Mouse (Mus musculus) frontal cortex, postnatal 25 days (tissue): ENCODE results near the gene Nup205.
"Not testable (repeated sequence)": the region's sequence is repeated elsewhere in the genome, so short reads cannot be mapped to it uniquely, and the experiment has no call there.

Experiments
- DNase-seq, 2 experiments: peaks; one replicate each; pipeline ENCODE4 v3.0.0; 2022; ENCODE audit warnings: low spot score in 2 of 2

Gene Nup205

DNA sequence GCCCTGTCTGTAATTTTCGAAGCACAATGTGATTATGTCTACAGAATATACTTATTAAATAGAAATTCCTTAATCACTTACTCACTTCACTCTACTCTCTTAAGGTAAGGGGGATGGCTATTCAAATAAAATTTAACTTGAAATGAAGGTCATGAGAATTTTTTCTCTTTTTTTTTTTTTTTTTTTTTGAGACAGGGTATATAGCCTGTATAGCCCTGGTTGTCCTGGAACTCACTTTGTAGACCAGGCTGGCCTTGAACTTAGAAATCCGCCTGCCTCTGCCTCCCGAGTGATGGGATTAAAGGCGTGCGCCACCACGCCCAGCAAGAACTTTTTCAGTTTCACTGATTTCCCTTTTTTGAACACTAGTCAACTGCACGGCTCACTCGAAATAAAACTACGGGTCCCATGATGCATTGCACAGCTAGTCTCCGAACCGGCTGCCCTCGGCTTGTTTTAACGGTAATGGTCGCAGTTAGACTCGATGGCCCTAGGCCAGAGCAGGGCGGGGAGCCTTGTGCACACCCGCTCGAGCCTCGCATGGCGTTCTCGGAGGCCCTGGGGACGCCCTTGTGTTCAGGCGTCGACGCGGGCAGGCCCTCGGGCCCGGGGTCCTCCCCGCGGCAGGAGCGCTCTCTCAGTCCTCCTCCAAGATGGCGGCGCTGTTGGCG is at the start of gene Nup205:
Gene Nup205, plus strand, starts transcription at position 443 of the 671 bp plus-strand sequence.
- peak; percentile 69 to 76 for DNase-seq

DNA sequence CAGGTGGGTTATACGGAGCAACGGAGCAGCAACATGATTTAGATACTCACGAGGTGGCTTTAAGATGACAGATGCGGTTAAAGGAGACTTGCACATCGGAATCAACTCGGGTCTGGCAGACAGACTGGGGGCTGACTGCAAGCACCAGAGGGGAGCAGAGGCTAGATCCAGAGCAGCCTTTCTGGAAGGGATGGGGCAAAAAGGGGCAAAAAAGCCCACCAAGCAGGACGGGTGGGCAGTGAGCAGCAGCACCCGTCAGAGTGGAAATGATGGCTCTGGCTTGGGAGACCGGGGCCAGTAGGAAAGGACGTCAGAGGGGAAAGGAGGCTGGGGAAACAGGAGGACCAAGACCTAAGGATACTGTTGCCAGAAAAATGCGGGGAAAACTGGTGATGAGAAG is 44.4 kb upstream of the Nup205 start:
- DNase-seq, result peak in 1 of 2 experiments; percentile 4

DNA sequence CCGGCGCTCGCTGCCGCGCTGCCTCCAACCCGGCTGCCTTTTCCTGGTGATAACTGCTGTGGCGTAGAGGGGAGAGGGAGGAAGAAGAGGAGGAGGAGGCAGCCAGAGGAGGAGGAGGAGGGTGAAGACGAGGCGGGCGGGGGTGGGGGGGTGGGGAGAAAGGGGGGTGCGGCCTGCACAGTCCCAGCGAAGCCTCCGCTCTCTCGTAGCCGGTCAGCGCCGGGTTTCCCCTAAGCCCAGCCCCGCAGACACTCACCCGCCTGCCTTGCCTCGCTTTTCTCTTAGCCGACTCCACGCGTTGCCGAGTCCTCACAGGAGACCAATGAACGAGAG is 44.0 kb upstream of the Nup205 start:
- DNase-seq, result no peak

DNA sequence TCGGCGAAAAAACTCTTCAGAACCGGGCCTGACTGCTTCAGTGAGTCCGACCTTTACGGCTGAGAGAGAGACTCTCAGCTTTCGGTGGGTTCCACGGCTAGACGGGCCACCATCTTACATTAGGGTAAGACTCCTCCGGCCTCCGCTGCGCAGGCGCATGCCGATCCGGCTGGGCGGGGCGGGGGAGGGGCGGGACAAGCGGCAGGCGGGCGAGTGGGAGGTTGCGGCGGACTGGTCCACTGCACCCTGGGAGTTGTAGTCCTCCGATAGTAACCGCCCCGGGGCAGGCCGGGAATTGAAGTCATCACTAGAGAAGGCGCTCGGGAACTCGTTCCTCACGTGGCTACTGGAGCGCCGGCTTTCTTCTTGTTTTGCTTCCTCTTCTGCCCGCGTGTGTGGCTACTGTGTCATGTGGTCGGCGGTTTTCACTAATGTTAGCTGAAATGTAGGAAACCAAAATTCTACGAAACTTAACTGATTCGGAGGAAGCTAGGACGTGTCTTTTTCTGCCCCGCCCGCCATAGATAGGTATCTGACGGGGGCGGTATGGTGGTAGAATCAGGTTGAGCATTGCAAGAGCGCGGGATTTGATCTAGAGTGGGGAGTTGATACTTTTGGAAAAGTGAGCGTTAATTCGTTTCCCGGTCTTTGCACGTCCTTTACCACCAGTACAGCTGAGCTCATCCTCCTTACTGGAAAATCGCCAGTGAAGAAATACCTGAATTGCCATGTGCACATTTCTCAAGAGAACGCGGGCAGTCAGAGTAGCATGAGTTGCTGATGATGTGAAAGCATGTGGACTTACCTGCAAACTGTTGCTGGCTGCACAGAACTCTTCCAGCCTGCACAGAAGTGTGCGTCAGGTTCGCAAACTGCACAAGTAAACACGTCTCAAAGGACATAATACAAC is 43.4 kb upstream of the Nup205 start, which contains the start of gene Cnot4:
Gene Cnot4, minus strand, starts transcription at position 146 of the 910 bp plus-strand sequence.
- peak; percentile 96 to 97 for DNase-seq

DNA sequence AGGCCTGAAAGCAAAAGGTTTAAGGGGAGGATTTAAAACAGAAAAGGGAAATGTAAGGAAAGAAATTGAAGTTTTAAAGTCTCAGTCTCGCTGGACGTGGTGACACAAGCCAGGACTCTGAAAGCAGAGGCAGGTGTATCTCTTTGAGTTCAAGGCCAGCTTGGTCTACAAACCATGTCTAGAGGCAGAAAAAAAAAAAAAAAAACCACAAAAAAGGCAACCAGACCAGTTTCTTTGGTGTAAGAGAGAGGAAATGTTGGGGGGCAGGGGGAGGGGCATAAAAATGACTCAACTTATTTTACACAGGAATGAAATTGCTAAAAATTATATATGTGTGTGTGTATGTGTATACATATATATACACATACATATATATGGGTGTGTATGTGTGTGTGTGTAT is 42.4 kb upstream of the Nup205 start:
- DNase-seq, result no peak

DNA sequence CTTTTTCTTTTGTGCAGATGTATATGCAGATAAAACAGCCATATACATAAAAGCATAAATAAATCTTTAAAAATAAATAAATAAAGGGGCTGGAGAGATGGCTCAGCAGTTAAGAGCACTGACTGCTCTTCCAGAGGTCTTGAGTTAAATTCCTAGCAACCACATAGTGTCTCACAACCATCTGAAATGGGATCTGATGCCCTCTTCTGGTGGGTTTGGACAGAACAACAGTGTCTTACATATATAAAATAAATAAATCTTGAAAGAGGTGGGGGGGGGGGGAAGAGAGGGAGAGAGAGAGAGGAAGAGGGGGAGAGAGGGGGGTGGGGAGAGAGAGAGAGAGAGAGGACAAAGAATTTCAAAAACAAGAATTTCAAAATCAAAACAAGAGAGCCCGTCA is 36.9 kb upstream of the Nup205 start:
- DNase-seq, result no peak

DNA sequence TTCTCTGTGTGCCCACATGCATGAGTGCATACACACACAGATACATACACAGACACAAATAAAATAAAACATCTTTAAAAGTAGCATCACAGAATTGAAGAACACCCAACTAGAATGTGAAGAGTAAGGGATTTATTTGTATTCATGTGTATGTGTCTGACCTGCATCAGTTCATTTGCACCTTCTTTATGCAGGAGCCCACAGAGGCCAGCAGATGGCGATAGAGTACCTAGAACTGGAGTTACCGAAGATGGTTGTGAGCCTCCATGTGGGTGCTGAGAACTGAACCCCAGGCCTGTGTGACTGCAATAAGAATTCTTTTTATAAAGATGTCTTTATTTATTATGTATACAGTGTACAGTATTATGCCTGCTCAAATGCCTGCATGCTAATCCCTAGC is 31.7 kb upstream of the Nup205 start:
- no peak for DNase-seq

DNA sequence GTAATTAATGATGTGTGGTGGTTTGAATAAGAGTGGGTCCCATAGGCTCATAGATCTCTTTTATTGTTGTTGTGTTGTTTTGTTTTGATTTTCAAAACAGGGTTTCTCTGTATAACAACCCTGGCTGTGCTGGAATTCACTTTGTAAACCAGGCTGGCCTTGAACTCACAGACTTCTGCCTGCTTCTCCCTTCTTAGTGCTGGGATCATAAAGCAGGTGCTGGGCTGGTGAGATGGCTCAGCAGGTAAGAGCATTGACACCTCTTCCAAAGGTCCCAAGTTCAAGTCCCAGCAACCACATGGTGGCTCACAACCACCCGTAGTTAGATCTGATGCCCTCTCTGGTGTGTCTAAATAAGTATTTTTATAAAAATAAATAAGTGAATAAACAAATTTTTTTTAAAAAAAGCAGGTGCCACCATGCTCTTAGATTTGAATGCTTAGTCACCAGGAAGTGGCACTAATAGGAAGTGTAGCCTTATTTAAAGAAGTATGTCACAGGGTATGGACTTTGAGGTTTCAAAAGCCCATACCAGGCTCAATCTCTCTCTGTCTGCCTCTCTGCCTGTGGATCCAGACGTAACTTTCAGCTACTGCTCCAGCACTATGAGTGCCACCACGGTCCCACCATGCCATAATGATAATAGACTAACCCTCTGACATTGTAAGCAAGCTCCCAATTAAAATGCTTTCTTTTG is 29.3 kb upstream of the Nup205 start:
- no peak for DNase-seq

DNA sequence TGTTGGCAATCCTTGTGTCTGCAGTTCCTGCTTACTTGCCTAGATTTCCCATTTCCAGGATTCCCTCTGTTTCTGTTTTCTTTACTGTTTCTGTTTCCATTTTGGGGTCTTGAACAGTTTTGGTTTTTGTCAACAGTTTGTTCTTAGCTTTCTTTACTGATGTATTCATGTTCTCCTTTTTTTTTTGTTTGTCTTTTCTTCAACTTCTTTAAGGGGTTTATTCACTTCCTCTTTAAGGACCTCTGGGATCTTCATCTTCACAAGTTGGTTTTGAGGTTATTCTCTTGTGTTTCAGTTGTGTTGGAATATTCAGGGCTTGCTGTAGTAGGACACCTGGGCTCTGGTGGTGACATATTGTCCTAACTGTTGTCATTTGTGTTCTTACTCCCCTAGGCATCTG is 22.7 kb upstream of the Nup205 start:
- no peak for DNase-seq

DNA sequence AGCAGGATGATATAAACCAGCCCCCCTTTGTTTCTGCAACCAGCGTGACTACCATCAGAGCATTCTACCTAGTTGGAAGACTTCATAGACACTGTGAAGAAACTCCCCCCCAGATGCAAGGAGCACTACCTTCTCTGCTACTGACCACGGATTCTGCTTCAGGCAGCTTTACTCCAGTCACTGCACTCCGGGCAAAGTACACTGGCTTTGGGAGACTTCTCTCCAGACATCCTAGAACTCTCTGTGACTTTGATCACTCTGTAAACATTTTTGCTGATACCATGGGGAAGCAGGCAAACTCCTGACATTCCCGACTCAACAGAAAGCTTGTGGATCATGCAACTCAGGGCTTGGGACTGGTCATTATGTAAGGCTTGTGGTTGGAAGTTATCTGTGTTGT is 8.0 kb upstream of the Nup205 start:
- DNase-seq, result no peak

DNA sequence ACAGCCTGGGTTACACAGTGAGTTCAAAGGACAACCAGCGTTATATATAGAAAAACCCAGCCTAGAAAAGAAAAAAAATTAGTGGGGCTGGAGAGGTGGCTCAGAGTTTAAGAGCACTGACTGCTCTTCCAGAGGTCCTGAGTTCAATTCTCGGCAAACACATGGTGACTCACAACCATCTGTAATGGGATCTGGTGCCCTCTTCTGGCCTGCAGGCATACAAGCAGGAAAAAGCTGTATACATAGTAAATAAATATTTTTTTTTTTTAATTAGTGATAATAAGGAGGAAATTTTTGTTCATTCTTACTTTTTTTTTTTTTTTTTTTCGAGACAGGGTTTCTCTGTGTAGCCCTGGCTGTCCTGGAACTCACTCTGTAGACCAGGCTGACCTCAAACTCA is 5.2 kb upstream of the Nup205 start:
- DNase-seq, result not testable (repeated sequence)

DNA sequence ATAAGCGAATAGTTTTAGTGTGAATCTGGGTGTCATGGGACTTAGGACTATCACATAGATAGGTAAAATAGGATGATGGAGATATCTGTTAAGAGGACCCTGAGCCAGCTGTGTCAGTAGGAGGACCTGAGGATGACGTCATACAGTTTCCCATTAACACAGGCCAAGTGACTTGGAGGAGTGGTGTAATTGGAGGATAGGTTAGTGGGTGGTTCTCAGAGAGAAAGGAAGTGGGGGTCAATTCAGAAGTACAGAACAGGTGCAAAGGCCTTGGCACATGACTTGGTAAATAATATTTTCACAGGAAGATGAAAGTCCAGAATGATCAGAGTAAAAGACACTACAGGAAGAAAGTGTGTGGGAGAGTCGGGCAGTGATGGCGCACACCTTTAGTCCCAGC is 4.0 kb upstream of the Nup205 start:
- no peak for DNase-seq

DNA sequence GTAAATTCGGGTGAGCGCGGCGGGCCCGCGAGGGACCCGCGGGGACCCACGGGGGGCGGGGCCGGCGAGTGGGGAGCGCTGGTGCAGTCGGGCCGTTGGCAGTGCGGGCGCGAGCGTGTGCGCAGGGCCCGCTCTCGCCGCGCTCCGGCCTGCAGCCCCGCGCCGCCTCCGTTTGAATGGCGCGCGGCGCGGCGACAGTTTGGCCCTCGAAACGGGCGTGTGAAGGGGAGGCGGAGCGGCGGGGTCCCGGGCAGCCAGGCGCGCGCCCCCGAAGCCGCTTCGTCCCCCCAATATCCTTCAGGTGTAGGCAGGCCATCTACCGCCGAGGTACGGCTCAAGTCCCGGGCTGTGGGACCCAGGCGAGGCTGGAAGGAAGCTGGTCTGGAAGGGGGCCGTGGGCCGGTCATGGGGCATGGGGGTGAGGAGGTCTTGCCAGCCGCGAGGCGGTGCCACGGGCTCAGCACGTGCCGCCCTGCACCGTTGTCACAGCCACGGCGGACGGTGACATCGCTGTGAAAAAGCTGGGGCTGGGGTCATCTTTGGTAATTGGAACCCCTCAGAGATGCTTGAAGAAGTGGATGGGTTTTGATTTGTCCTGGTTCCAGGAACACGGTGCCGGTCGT is 540 bp downstream of the Nup205 start:
- DNase-seq, result no peak

DNA sequence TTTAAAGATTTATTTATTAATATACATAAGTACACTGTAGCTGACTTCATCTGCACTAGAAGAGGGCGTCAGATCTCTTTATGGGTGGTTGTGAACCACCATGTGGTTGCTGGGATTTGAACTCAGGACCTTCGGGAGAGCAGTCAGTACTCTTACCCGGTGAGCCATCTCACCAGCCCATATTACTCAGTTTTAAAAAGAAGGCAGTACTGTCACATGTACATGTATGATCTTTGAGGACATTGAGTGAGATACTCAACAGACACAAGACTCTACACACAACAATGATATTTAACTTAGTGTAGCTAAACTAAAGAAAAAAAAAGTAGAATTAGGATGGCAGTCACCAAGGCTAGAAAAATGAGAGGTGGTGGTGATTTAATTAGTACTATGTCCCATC is 2.1 kb downstream of the Nup205 start:
- not testable (repeated sequence) for DNase-seq

DNA sequence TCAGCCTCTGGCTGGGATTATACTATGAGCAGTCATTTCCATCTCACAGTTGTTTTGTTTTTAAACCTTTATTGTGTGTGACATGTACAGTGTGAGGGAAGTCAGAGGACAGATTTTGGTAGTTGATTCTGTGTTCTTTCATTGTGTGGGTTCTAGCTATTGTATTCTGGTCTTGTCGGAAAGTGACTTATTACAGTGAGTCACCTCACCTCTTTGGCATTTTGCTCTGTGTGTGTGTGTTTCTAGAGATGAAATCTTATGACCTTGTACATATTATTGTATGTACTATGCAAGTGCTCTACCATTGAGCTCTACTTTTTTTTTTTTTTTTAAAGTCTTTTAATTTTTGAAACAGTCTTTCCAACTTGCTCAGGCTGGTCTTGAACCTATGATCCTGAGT is 7.6 kb downstream of the Nup205 start:
- no peak for DNase-seq

DNA sequence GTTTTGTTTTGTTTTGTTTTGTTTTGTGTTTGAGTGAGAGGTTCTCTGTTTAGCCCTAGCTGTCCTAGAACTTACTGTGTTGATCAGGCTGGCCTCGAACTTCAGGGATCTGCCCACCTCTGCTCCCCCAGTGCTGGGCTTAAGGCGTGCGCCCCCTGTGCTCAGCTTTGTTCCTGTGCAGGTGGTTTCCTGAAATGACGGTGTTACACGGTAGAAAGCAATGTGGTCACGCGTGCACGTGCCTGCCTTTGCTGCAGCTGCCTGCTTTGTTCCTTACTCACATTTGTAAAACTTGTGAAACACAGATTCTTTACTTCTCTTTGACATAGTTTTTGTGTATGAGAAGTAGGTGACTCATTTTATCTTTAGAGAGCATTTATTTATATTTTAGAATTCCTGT is 14.0 kb downstream of the Nup205 start:
- no peak for DNase-seq

DNA sequence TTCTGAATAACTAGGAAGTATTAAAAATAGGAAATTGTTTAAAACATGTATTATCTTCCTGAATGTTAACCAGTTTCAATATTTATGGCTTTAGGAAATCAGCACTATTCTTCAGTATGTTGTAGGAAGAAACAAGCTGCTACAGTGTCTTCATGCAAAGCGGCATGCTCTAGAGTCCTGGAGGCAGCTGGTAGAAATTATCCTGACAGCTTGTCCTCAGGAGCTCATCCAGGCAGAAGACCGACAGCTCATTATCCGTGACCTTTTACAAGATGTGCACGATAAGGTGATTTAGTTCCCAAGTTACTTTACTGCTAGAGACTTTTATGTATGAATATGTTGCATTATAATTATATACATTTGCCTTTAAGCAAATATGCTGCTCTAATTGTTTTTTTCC is 48.5 kb downstream of the Nup205 start:
- no peak for DNase-seq

DNA sequence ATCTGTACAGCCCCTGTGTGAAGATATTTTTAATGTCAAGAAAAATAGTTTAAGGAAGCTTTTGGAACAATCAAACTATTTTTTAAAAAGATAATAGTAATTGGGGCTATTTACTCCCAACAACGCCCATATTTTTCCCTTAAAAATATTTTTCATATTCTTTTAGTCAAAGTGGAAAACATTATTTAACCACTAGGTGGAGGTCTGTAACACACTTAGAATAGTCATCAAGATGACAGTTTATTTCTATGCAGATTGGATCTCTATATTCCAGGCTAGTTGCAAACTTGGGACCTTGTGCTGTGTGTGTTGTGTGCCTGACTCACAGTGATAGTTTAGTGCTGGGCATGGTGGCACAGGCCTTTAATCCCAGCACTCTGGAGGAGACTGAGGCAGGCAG is 52.2 kb downstream of the Nup205 start:
- no peak for DNase-seq

DNA sequence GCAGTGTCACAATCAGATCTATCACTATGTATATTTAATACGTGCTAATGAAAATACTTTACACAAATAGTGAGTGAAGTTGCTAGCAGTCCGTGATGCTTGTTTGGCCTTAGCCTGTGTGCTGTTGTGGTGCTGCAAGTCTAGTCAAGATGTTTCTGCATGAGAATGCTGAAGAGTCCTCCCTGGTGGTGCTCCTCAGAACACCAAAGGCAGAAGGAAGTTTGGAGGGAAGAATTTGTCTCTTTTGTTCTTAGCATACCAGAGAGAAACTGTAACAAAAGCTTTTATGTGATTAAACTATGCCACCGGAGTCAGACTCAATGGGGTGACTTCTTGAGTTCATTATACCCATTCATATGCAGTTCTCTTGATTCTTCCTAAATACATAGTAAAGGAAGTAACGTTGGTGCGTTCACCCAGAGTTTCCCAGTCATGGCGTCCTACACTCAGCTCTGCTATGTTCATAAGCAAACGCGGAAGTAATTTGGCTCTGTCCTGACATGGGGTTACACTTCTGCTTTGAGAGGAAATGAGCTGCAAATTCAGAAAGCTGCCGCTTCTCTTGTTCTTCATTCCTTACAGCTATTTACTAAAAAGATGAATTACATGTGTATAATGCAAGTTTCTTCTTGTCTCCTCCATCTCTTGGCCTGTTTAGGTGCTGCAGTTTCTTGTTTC is 59.0 kb downstream of the Nup205 start:
- no peak for DNase-seq

DNA sequence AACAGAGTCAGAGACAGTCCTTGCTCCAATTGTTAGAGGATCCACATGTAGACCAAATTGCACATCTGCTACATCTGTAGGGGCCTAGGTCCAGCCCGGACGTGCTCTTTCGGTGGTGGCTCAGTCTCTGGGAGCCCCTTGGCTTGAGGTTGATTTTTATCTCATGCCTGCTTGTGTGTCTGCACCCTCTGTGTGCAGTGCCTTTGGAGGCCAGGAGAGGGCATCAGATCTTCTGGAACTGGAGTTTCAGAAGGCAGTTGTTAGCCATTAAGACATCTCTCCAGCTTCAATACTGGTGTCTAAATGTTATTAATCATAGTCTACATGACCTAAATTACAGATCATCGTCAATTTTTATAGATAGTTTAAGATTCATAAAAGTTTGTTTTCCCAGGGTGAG is 66.0 kb downstream of the Nup205 start:
- no peak for DNase-seq

DNA sequence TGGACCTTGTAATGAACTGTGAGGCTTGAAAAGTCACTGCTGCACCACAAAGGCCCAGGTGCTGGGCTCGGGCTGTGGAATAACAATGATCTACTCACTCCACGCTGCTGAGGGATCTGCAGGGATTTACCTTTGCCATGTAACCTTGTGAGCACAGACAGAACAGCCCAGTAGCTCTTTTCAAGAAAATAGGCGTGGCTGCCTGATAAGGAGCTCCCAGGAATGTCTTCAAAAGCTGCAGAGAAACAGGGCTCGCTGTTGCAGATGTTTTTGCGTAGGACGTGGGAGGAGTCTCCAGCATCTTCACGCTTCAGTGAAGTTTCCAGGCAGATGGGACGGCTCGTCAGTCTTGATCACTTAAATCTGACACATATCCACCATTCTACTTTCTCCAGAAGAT is 66.8 kb downstream of the Nup205 start:
- no peak for DNase-seq

DNA sequence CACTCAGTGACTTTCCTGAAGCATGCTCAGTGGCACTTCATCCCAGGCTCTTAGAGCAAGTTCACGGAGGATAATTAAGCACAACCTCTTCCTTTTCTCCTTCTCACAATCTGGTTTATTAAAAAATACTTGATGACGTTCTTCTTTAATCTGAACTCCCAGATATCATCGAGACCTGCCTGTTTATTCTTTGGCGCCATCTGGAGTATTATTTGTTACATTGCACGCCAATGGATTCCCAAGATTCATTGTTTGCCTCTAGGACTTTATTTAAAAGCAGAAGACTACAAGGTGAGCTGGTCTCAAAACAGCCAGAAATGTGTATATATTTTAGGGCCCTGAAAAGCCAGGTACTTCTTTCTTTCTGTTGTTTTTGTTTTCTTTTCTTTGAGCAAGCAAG is 67.9 kb downstream of the Nup205 start:
- no peak for DNase-seq
